Mouse (Mus musculus) neural tube, embryonic 14.5 days (tissue): ENCODE results near the gene Akap17b. TPM values are rescaled to one million over a fixed set of nuclear protein-coding genes. Genes with fewer than 3 reads are reported as not detected.

Source experiments
- ATAC-seq: fragments of 200-750 bp; cut with Nextera tagmentation; 2 replicates; pipeline ENCODE4 v1.8.0; 2017; ENCODE audit warnings: low read depth, mild to moderate bottlenecking, moderate TSS enrichment, moderate library complexity
- H3K27ac ChIP-seq: fragments of 300-500 bp; sonication (generic); 2 replicates; pipeline ENCODE4 v1.5.1; 2014; ENCODE audit warnings: low read depth, mild to moderate bottlenecking, control low read depth, low read length, moderate library complexity, mixed read lengths
- H3K27me3 ChIP-seq: fragments of 300-500 bp; sonication (generic); 2 replicates; pipeline ENCODE4 v1.6.1; 2014; ENCODE audit warnings: low read length; ENCODE audit not compliant: control insufficient read depth, insufficient read depth
- H3K36me3 ChIP-seq: fragments of 300-500 bp; sonication (generic); 2 replicates; pipeline ENCODE4 v1.6.1; 2014; ENCODE audit warnings: low read length, mixed read lengths; ENCODE audit not compliant: control insufficient read depth, insufficient read depth
- H3K4me1 ChIP-seq: fragments of 300-500 bp; sonication (generic); 2 replicates; pipeline ENCODE4 v1.6.1; 2014; ENCODE audit warnings: low read length; ENCODE audit not compliant: control insufficient read depth, insufficient read depth
- H3K4me2 ChIP-seq: fragments of 300-500 bp; sonication (generic); 2 replicates; pipeline ENCODE4 v1.6.1; 2014; ENCODE audit warnings: mild to moderate bottlenecking, low read depth, low read length, control low read depth
- H3K4me3 ChIP-seq: fragments of 300-500 bp; sonication (generic); 2 replicates; pipeline ENCODE4 v1.5.1; 2014; ENCODE audit warnings: low read depth, low read length, control low read depth, mixed read lengths
- H3K9ac ChIP-seq: fragments of 300-500 bp; sonication (generic); replicated peaks from 2 replicates; pipeline ENCODE4 v1.6.1; 2014; ENCODE audit warnings: low read depth, mild to moderate bottlenecking, control low read depth, low read length, mixed read lengths
- H3K9me3 ChIP-seq: fragments of 300-500 bp; sonication (generic); 2 replicates; pipeline ENCODE4 v1.6.1; 2016; ENCODE audit warnings: low read length; ENCODE audit not compliant: control insufficient read depth
- WGBS: fragments of 180-500 bp; shearing (Covaris S2); extraction: QIAGEN DNeasy Blood & Tissue Kit; methylation state at CpG from one replicate; pipeline ENCODE4 v1.1.7; 2014; 5-methylcytosine and 5-hydroxymethylcytosine counted together
- polyA plus RNA-seq: library from polyadenylated mRNA; unstranded; fragments of >200 nt; fragmentation: Nextera tagmentation; extraction: Ambion mirVana; gene quantifications from 2 replicates; pipeline ENCODE4 v1.2.1, GENCODE M21; 2014

Gene Akap17b
- polyA plus RNA-seq = 7.3 and 8.0 TPM in 2 replicates

GRCm38 (mm10) chrX:36644657-36645551, at the start of gene Akap17b:
Gene Akap17b, minus strand, starts transcription at chrX:36645395.
- Histone ChIP-seq H3K27ac (peak within 1 kb of the TSS; percentile 76), H3K4me2 (peak within 1 kb of the TSS; percentile 43), H3K9ac (peak within 1 kb of the TSS; percentile 63), H3K36me3 (no peaks in the 10 kb centered on the region), H3K4me1 (no peaks in the 10 kb centered on the region), H3K27me3 (no peaks in the 10 kb centered on the region), H3K9me3 (no peaks in the 10 kb centered on the region), H3K4me3 (peak within 1 kb of the TSS; percentile 54)
- peak; percentile 97 for ATAC-seq
- 20% methylated on average over 37 of the region's 60 CpGs for whole genome bisulfite sequencing

DNA sequence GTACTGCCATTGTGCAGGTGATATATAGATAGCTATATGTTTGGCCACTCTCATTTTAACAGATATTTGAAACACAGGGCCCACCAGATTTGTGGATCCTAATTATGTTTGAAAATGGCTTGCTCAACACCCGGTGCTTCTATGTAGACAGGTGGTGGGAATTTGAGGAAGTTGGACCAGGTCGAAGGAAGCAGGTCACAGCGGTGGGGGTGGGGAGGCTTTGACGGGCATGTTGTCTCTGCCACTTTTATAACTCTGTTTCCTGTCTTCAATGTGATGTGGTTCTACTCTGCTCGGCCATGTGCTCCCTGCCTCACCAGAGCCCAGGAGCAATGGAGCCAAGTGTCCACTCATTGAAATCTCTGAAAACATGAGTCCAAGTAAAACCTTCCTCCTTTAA, 46.2 kb upstream of the Akap17b start:
- no peaks in the 10 kb centered on the region for H3K36me3 ChIP-seq
- H3K27me3 ChIP-seq = no peaks in the 10 kb centered on the region
- 87% methylated on average over 5 of the region's 5 CpGs for WGBS
- no peak for ATAC-seq
- no peak overlapping the region for H3K4me3 ChIP-seq
- no peak overlapping the region for H3K4me2 ChIP-seq
- no peak overlapping the region for H3K9ac ChIP-seq
- no peaks in the 10 kb centered on the region for H3K4me1 ChIP-seq
- no peaks in the 10 kb centered on the region for H3K9me3 ChIP-seq
- no peak overlapping the region for H3K27ac ChIP-seq

DNA sequence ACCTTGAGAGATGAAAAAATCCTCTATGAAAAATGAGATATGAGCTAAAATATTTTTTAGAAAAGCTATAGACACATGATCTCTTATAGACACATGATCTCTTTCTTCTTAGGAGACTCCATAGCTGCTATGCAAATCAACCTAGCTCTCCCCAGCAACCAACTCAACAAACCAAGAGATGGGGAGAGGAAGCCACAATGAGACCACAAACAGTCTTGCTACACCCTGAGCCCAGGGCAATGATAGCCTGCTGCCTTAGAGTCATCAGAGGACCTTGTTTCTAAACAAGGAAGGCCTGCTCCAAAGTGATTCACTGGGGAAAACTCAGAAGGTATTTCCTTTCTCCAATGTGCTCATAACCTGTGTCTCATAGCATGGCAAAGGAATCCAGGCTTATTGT, 44.5 kb upstream of the Akap17b start:
- Histone ChIP-seq H3K27me3 (no peaks in the 10 kb centered on the region), H3K27ac (no peak overlapping the region), H3K9ac (no peak overlapping the region), H3K36me3 (no peaks in the 10 kb centered on the region), H3K9me3 (no peaks in the 10 kb centered on the region), H3K4me2 (no peak overlapping the region), H3K4me3 (no peak overlapping the region), H3K4me1 (no peaks in the 10 kb centered on the region)
- ATAC-seq = no peak

- Histone ChIP-seq H3K4me2 (no peak overlapping the region), H3K4me3 (no peak overlapping the region)
These were observed 31.6 kb upstream of the Akap17b start for GRCm38 (mm10) chrX:36676836-36677235.

GRCm38 (mm10) chrX:36672708-36673107, 27.5 kb upstream of the Akap17b start:
- H3K4me2 ChIP-seq = no peak overlapping the region
- H3K36me3 ChIP-seq = no peaks in the 10 kb centered on the region
- H3K4me3 ChIP-seq = no peak overlapping the region
- no peaks in the 10 kb centered on the region for H3K9me3 ChIP-seq
- 44% methylated on average over 2 of the region's 2 CpGs for WGBS
- H3K27ac ChIP-seq = no peak overlapping the region
- no peak overlapping the region for H3K9ac ChIP-seq
- H3K4me1 ChIP-seq = no peaks in the 10 kb centered on the region
- no peak for ATAC-seq
- H3K27me3 ChIP-seq = no peaks in the 10 kb centered on the region

More at GRCm38 (mm10) chrX:36676836-36677235, 31.6 kb upstream of the Akap17b start:
- no peaks in the 10 kb centered on the region for H3K4me1 ChIP-seq
- no peak for ATAC-seq
- 64% methylated on average over 1 of the region's 1 CpGs for WGBS
- no peak overlapping the region for H3K27ac ChIP-seq
- no peaks in the 10 kb centered on the region for H3K27me3 ChIP-seq
- H3K36me3 ChIP-seq = no peaks in the 10 kb centered on the region
- no peaks in the 10 kb centered on the region for H3K9me3 ChIP-seq
- no peak overlapping the region for H3K9ac ChIP-seq

GRCm38 (mm10) chrX:36640046-36640445, 5.1 kb downstream of the Akap17b start:
- no peak overlapping the region for H3K4me3 ChIP-seq
- no peaks in the 10 kb centered on the region for H3K27me3 ChIP-seq
- no peak overlapping the region for H3K9ac ChIP-seq
- no peak overlapping the region for H3K4me2 ChIP-seq
- no peak for ATAC-seq
- WGBS = 88% methylated on average over 6 of the region's 6 CpGs
- H3K4me1 ChIP-seq = no peaks in the 10 kb centered on the region
- H3K36me3 ChIP-seq = no peaks in the 10 kb centered on the region
- H3K9me3 ChIP-seq = no peaks in the 10 kb centered on the region
- no peak overlapping the region for H3K27ac ChIP-seq

DNA sequence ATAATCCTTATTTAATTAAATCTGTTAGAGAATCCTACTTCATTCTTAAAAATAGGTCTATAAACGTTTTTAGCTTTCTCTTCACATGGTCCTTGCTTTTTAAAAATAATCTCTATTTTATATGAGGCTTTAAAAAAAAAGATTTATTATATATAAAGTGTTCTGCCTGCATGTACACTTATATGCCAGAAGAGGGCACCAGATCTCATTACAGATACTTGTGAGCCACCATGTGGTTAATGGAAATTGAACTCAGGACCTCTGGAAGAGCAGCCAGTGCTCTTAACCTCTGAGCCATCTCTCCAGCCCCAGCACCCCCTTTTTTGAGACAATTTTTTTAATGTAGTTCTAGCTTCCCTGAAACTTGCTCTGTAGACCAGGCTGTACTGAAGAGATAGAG, 14.4 kb downstream of the Akap17b start:
- H3K36me3 ChIP-seq = no peaks in the 10 kb centered on the region
- H3K27me3 ChIP-seq = no peaks in the 10 kb centered on the region
- H3K4me3 ChIP-seq = no peak overlapping the region
- WGBS = 5% methylated on average over 1 of the region's 1 CpGs
- ATAC-seq = no peak
- no peak overlapping the region for H3K27ac ChIP-seq
- H3K9ac ChIP-seq = no peak overlapping the region
- no peaks in the 10 kb centered on the region for H3K4me1 ChIP-seq
- H3K4me2 ChIP-seq = no peak overlapping the region
- no peaks in the 10 kb centered on the region for H3K9me3 ChIP-seq

DNA sequence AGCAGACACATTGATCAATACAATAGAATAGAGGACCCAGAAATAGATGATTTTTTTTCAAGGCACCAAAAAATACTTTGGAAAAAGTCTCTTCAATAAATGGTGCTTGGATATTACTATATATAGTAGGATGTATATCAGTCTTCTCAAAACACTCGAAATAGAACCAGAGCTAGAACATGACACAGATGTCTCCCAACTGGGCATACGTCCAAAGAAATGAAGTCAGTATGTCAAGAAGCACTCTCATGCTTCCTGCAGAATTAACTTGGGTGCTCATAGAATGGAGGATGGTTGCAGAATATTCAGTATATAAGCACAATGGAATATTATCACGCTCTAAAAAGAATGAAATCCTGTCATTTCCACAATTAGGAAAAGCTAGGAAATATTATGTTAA, 17.1 kb downstream of the Akap17b start:
- no peaks in the 10 kb centered on the region for H3K9me3 ChIP-seq
- H3K27me3 ChIP-seq = no peaks in the 10 kb centered on the region
- H3K4me1 ChIP-seq = no peaks in the 10 kb centered on the region
- H3K9ac ChIP-seq = no peak overlapping the region
- H3K36me3 ChIP-seq = no peaks in the 10 kb centered on the region
- H3K4me2 ChIP-seq = no peak overlapping the region
- no peak for ATAC-seq
- H3K4me3 ChIP-seq = no peak overlapping the region
- H3K27ac ChIP-seq = no peak overlapping the region
- WGBS = 80% methylated on average over 3 of the region's 3 CpGs

DNA sequence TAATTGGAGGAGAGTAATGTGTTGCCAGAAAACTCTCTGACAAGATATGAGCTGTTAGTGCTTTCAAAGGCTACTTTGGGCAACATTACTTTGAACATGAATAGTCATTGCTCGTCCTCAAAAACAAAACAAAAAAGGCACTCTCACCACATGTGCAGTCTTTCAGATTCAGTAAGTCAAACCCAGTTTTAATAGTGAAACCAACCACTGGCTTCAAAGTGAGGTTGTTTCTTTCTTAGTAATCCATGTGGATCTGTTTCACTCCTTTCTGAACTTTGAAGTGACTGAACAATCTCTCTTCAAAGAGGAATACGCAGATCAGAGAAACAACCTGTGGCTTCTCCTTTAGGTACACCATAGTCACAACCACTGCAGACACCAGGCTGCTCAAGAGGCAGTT, 36.1 kb downstream of the Akap17b start:
- no peak for ATAC-seq
- Histone ChIP-seq H3K27ac (no peak overlapping the region), H3K27me3 (no peaks in the 10 kb centered on the region), H3K4me3 (no peak overlapping the region), H3K9ac (no peak overlapping the region), H3K9me3 (no peaks in the 10 kb centered on the region), H3K4me2 (no peak overlapping the region), H3K4me1 (no peaks in the 10 kb centered on the region), H3K36me3 (0 out of 2 replicates have a peak, but pooled peaks cover 7% of the 10 kb centered on the region)
- WGBS = 90% methylated on average over 2 of the region's 2 CpGs
